Mouse (Mus musculus): ENCODE results near the gene Mprip. TPM values are rescaled to one million over a fixed set of nuclear protein-coding genes. Genes with fewer than 3 reads are reported as not detected.
A peak's percentile ranks its signal among the peaks of the same experiment; 100 is the strongest.
"Not testable (repeated sequence)": the region's sequence is repeated elsewhere in the genome, so short reads cannot be mapped to it uniquely, and the experiment has no call there.

Gene Mprip
- polyA plus RNA-seq, 1 experiment from 2014 or later: 77.3 TPM

GRCm38 (mm10) chr11:59662249-59662788 is 1.2 kb downstream of the Mprip start:
- peak overlapping the region; percentile 90 for H3K27ac ChIP-seq
- H3K9ac ChIP-seq: peak overlapping the region; percentile 82

GRCm38 (mm10) chr11:59662877-59663775 is 2.0 kb downstream of the Mprip start:
- Histone ChIP-seq H3K4me2 (peak overlapping the region; percentile 88), H3K4me3 (replicated peaks) (peak overlapping the region; percentile 66), H3K27me3 (peaks cover 12% of the 10 kb centered on the region), H3K4me1 (peaks cover 41% of the 10 kb centered on the region), H3K9ac (peak overlapping the region; percentile 82), H3K27ac (peak overlapping the region; percentile 90), H3K9me3 (no peaks in the 10 kb centered on the region), H3K36me3 (replicated peaks) (no peaks in the 10 kb centered on the region)
- WGBS: 6% methylated on average over 30 of the region's 30 CpGs
- no peak for ATAC-seq (ENCODE audit: low FRiP score)

More at GRCm38 (mm10) chr11:59662249-59662788, 1.2 kb downstream of the Mprip start:
- under 1% methylated on average over 76 of the region's 82 CpGs for WGBS
- no peaks in the 10 kb centered on the region for H3K9me3 ChIP-seq
- peak overlapping the region; percentile 88 for H3K4me2 ChIP-seq
- H3K27me3 ChIP-seq: peaks cover 12% of the 10 kb centered on the region
- peak; percentile 99 for ATAC-seq (ENCODE audit: low FRiP score)
- peak overlapping the region; percentile 66 for H3K4me3 ChIP-seq (replicated peaks)
- H3K4me1 ChIP-seq: peaks cover 38% of the 10 kb centered on the region
- H3K36me3 ChIP-seq (replicated peaks): no peaks in the 10 kb centered on the region

DNA sequence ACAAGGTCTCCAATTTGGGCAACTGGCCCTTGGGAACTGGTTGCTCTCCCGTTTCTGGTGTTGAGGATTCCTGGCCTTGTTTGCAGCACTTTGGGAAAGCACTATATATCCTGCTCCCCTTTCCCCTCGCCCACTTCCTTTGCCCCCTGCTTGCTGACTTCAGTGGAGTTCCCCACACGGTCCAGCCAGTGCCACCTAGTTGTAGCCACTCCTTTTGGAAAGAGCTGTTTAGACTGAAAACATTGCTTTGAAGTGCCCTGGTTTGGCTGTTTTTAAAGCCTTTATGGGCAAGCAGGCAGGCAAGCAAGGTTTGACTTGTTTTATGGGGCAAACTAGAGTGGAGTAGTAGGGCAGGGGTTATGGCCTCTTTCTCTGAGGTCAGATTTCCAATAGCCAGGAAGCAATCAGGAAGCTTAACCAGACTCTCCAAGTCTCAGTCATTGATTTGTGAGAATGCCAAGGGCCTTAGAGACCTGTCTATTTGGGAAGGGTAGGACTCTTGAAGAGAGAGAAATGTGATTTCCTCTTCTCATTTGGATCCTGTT is 2.7 kb downstream of the Mprip start:
- no peak for ATAC-seq (ENCODE audit: low FRiP score)
- peaks cover 41% of the 10 kb centered on the region for H3K4me1 ChIP-seq
- peaks cover 12% of the 10 kb centered on the region for H3K27me3 ChIP-seq
- H3K9ac ChIP-seq: peak overlapping the region; percentile 82
- H3K9me3 ChIP-seq: no peaks in the 10 kb centered on the region
- H3K4me3 ChIP-seq (replicated peaks): peak overlapping the region; percentile 66
- peak overlapping the region; percentile 88 for H3K4me2 ChIP-seq
- no peaks in the 10 kb centered on the region for H3K36me3 ChIP-seq (replicated peaks)
- WGBS: 30% methylated on average over 3 of the region's 3 CpGs
- H3K27ac ChIP-seq: no peak overlapping the region

DNA sequence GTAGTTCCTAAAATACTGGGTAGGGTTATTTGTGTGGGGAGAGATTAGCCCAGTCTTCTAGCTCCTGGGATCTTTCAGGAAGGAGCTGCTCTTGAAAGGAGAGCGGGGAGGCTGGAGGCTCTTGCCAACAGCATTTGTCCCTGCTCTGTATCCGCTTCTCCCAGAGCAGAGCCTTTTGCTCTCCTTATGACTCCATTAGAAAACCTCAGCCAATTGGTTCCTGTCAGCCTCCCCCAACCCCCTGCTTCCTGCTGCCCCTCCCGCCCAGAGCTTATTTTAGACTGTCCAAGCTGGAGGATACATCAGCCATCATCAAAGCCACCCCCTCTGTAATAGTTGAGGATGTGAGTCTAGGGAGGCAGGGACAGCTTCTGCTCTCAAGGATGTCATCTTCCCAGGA is 3.7 kb downstream of the Mprip start:
- WGBS: 57% methylated on average over 3 of the region's 3 CpGs
- H3K9me3 ChIP-seq: no peaks in the 10 kb centered on the region
- peak overlapping the region; percentile 88 for H3K4me2 ChIP-seq
- peaks cover 12% of the 10 kb centered on the region for H3K27me3 ChIP-seq
- no peak overlapping the region for H3K4me3 ChIP-seq (replicated peaks)
- H3K36me3 ChIP-seq (replicated peaks): no peaks in the 10 kb centered on the region
- peak overlapping the region; percentile 5; the same call in 1 of the 2 replicates for H3K9ac ChIP-seq
- ATAC-seq (ENCODE audit: low FRiP score): no peak
- H3K27ac ChIP-seq: no peak overlapping the region
- peaks cover 45% of the 10 kb centered on the region for H3K4me1 ChIP-seq

DNA sequence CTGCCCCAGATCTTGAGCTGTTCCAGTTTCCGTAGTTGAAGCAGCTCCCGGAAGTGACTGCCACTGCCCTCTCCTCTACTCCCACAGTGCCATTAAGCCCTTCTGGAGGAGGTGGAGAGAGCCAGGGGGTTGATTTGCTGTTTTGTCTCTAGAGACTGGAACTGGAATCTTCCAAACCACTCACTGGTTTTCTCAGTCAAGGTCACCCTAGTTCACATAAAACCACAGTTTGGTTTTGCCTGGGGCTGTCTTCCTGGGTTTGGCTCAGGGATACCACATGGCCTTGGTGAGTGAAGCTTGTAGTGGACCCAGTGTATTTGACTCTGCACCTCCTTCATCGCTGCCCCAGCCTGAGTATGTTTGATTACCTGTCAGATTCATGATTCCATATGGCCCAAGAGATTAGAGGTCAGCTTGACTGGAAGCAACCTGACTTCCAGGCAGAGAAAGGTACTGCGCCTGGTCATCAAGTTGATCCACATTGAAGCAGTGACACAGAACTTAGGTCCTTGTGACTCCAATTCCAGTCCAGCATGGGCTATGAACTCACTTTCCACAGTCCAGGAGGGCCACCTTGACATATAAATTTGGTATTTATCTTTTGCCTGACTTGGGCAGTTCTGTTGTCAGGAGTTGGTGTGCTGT is 10.1 kb downstream of the Mprip start:
- no peak overlapping the region for H3K4me3 ChIP-seq (replicated peaks)
- no peaks in the 10 kb centered on the region for H3K9me3 ChIP-seq
- WGBS: 88% methylated on average over 4 of the region's 4 CpGs
- H3K4me1 ChIP-seq: 0 out of 2 replicates have a peak, but pooled peaks cover 7% of the 10 kb centered on the region
- no peaks in the 10 kb centered on the region for H3K27me3 ChIP-seq
- no peak overlapping the region for H3K27ac ChIP-seq
- ATAC-seq (ENCODE audit: low FRiP score): no peak
- H3K36me3 ChIP-seq (replicated peaks): no peaks in the 10 kb centered on the region
- H3K9ac ChIP-seq: no peak overlapping the region
- no peak overlapping the region for H3K4me2 ChIP-seq

DNA sequence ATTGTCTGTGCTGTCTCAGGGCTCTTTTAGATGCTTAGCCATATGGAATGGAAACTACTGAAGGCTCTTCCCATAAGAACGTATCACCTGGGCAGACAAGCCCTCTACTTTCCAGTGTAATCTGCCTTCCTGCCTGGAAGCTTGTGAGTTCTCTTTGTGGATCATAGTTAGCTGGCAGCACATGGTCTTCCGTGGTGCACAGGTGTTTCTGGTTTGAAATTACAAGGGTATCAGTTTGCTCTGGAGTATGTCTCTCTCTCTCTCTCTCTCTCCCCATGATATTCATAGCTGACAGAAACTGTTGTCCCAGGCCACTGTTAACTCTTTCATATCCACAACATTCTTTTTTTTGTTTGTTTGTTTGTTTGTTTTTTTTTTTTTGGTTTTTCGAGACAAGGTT is 12.9 kb downstream of the Mprip start:
- Histone ChIP-seq H3K36me3 (replicated peaks) (no peaks in the 10 kb centered on the region; the same call in 1 of the 2 replicates), H3K4me3 (replicated peaks) (no peak overlapping the region), H3K4me1 (0 out of 2 replicates have a peak, but pooled peaks cover 4% of the 10 kb centered on the region), H3K27me3 (no peaks in the 10 kb centered on the region), H3K9me3 (no peaks in the 10 kb centered on the region), H3K27ac (no peak overlapping the region), H3K4me2 (no peak overlapping the region), H3K9ac (no peak overlapping the region)
- 82% methylated on average over 3 of the region's 3 CpGs for WGBS
- ATAC-seq (ENCODE audit: low FRiP score): no peak

DNA sequence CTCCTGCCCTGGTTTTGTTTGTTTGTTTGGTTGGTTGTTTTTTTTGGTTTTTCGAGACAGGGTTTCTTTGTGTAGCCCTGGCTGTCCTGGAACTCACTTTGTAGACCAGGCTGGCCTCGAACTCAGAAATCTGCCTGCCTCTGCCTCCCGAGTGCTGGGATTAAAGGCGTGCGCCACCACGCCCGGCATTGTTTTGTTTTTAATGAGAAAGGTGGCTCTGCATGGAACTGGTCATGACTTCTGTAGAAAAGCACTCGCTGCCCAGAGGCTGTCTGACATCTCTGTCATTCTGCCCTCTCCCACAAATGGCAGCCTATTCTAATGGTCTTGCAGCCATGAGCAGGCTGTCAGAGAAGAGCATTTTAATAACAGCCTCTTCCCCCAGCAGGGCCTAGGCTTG is 13.6 kb downstream of the Mprip start:
- not testable (repeated sequence) for ATAC-seq (ENCODE audit: low FRiP score)

GRCm38 (mm10) chr11:59677767-59678166 is 16.7 kb downstream of the Mprip start:
- no peaks in the 10 kb centered on the region for H3K27me3 ChIP-seq
- no peak overlapping the region for H3K9ac ChIP-seq
- no peak overlapping the region for H3K4me3 ChIP-seq (replicated peaks)
- H3K4me1 ChIP-seq: no peaks in the 10 kb centered on the region
- no peak overlapping the region for H3K4me2 ChIP-seq
- H3K27ac ChIP-seq: no peak overlapping the region
- H3K9me3 ChIP-seq: no peaks in the 10 kb centered on the region
- ATAC-seq (ENCODE audit: low FRiP score): no peak
- peaks cover 4% of the 10 kb centered on the region; the same call in 1 of the 2 replicates for H3K36me3 ChIP-seq (replicated peaks)
- 97% methylated on average over 2 of the region's 2 CpGs for WGBS

More for the DNA sequence above, 13.6 kb downstream of the Mprip start:
- not testable (repeated sequence) for H3K9me3 ChIP-seq; H3K4me2 ChIP-seq; H3K9ac ChIP-seq; H3K27ac ChIP-seq; H3K27me3 ChIP-seq; H3K36me3 ChIP-seq (replicated peaks); H3K4me3 ChIP-seq (replicated peaks); H3K4me1 ChIP-seq
- 93% methylated on average over 8 of the region's 8 CpGs for WGBS

DNA sequence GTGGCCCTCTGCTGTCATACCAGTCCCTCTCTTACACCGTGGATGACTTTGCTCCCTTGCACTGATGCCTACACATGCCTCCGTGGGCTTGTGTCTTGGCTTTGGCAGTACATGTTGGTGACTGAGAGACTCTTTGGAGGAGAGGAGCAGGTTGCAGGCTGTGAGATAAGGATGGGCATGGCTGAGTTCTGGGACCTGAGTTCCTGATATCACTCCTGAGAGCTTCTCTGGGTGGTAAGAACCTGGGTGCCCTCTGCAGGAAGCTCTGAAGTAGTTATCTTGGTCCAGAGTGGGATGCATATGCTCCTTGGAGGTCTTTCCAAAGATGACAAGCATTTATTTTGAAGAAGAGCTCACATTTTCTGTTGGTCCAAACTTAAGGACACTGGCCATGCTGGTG is 17.6 kb downstream of the Mprip start:
- H3K4me3 ChIP-seq (replicated peaks): no peak overlapping the region
- H3K9me3 ChIP-seq: no peaks in the 10 kb centered on the region
- no peak for ATAC-seq (ENCODE audit: low FRiP score)
- H3K27me3 ChIP-seq: no peaks in the 10 kb centered on the region
- no peak overlapping the region for H3K9ac ChIP-seq
- H3K36me3 ChIP-seq (replicated peaks): peaks cover 4% of the 10 kb centered on the region; the same call in 1 of the 2 replicates
- no peaks in the 10 kb centered on the region for H3K4me1 ChIP-seq
- WGBS: 94% methylated on average over 2 of the region's 2 CpGs
- no peak overlapping the region for H3K27ac ChIP-seq
- H3K4me2 ChIP-seq: no peak overlapping the region

DNA sequence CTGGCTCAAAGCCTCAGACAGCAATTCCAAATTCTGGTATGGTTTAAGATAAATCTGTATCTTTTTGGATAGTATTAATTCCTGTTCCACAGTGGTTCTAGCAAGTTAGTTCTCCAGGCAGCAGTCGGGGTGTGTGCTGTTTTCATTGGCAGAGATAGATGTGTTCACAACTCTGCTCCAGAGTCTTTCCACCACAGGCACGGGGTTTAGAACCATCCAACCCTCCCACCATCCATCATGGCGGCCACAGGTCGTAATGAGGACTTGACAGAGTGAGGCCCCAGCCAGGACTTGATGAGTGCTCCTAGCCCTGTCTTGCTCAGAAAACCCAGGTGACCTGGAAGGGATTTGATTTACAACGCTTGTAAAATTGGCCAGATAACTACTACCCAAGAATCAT is 19.0 kb downstream of the Mprip start:
- H3K4me2 ChIP-seq: no peak overlapping the region
- H3K4me1 ChIP-seq: no peaks in the 10 kb centered on the region
- WGBS: 91% methylated on average over 5 of the region's 5 CpGs
- no peak overlapping the region for H3K27ac ChIP-seq
- no peaks in the 10 kb centered on the region for H3K9me3 ChIP-seq
- H3K27me3 ChIP-seq: no peaks in the 10 kb centered on the region
- H3K4me3 ChIP-seq (replicated peaks): no peak overlapping the region
- H3K36me3 ChIP-seq (replicated peaks): peaks cover 4% of the 10 kb centered on the region; the same call in 1 of the 2 replicates
- no peak for ATAC-seq (ENCODE audit: low FRiP score)
- H3K9ac ChIP-seq: no peak overlapping the region

- 92% methylated on average over 6 of the region's 6 CpGs for WGBS
- no peak overlapping the region for H3K4me3 ChIP-seq (replicated peaks)
These were observed 23.9 kb downstream of the Mprip start for GRCm38 (mm10) chr11:59684956-59685355.

DNA sequence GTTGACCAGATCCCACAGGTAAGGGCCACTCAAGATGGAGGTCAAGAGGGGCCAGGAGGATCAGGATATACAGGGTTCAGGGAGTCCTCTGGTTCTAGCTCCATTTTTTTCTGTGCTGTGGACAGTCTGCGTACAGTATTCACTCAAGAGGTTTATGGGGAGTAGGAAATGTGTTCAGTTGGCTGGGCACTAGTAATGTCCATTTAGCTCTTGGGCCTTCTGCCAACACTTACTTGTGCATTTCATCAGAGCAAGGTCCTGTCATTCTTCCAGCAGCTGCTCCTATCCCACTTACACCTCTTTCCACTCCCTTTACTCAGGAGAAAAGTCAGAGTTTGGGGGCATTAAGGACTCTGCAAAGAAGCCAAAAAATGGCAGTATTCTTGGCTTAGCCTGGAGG is 33.4 kb downstream of the Mprip start:
- Histone ChIP-seq H3K27ac (no peak overlapping the region), H3K4me3 (replicated peaks) (no peak overlapping the region), H3K4me2 (no peak overlapping the region), H3K9me3 (no peaks in the 10 kb centered on the region), H3K4me1 (0 out of 2 replicates have a peak, but pooled peaks cover 7% of the 10 kb centered on the region), H3K9ac (no peak overlapping the region), H3K36me3 (replicated peaks) (peaks cover 32% of the 10 kb centered on the region), H3K27me3 (no peaks in the 10 kb centered on the region)
- 95% methylated on average over 1 of the region's 1 CpGs for WGBS
- ATAC-seq (ENCODE audit: low FRiP score): no peak

More at GRCm38 (mm10) chr11:59684956-59685355, 23.9 kb downstream of the Mprip start:
- Histone ChIP-seq H3K27me3 (no peaks in the 10 kb centered on the region), H3K9me3 (no peaks in the 10 kb centered on the region), H3K4me1 (no peaks in the 10 kb centered on the region), H3K9ac (no peak overlapping the region), H3K4me2 (no peak overlapping the region), H3K36me3 (replicated peaks) (peaks cover 4% of the 10 kb centered on the region; the same call in 1 of the 2 replicates), H3K27ac (no peak overlapping the region)
- no peak for ATAC-seq (ENCODE audit: low FRiP score)

Measured in forebrain, embryonic 12.5 days (tissue).